Mouse (Mus musculus) hindbrain, embryonic 14.5 days (tissue): ENCODE data around the gene Zfp618. TPM values are rescaled to one million over a fixed set of nuclear protein-coding genes. Genes with fewer than 3 reads are reported as not detected.
A peak's percentile ranks its signal among the peaks of the same experiment; 100 is the strongest.

Experiments
- ATAC-seq: fragments of 200-750 bp; cut with Nextera tagmentation; 2 replicates; pipeline ENCODE4 v1.8.0; 2017; ENCODE audit warnings: moderate number of reproducible peaks, mild to moderate bottlenecking, moderate TSS enrichment, moderate library complexity; ENCODE audit not compliant: low FRiP score
- DNase-seq: peaks from one replicate; pipeline ENCODE4 v3.0.0-alpha.2; 2015; ENCODE audit warnings: low spot score
- H3K27ac ChIP-seq: fragments of 300-500 bp; sonication (generic); 2 replicates; pipeline ENCODE4 v1.5.1; 2014; ENCODE audit warnings: mild to moderate bottlenecking, moderate library complexity
- H3K27me3 ChIP-seq: fragments of 300-500 bp; sonication (generic); 2 replicates; pipeline ENCODE4 v1.6.1; 2014; ENCODE audit warnings: mild to moderate bottlenecking, low read length, mixed read lengths; ENCODE audit not compliant: control insufficient read depth, insufficient read depth
- H3K36me3 ChIP-seq: fragments of 300-500 bp; sonication (generic); replicated peaks from 2 replicates; pipeline ENCODE4 v1.6.1; 2014; ENCODE audit not compliant: control insufficient read depth, insufficient read depth
- H3K4me1 ChIP-seq: fragments of 300-500 bp; sonication (generic); replicated peaks from 2 replicates; pipeline ENCODE4 v1.6.1; 2014; ENCODE audit warnings: antibody characterized with exemption, low read length, mixed read lengths; ENCODE audit not compliant: control insufficient read depth, insufficient read depth
- H3K4me2 ChIP-seq: fragments of 300-500 bp; sonication (generic); replicated peaks from 2 replicates; pipeline ENCODE4 v1.6.1; 2014; ENCODE audit warnings: mild to moderate bottlenecking, moderate library complexity
- H3K4me3 ChIP-seq: fragments of 300-500 bp; sonication (generic); replicated peaks from 2 replicates; pipeline ENCODE4 v1.5.1; 2014; ENCODE audit warnings: mild to moderate bottlenecking, low read length
- H3K9ac ChIP-seq: fragments of 300-500 bp; sonication (generic); 2 replicates; pipeline ENCODE4 v1.6.1; 2014
- H3K9me3 ChIP-seq: fragments of 300-500 bp; sonication (generic); 2 replicates; pipeline ENCODE4 v1.6.1; 2016; ENCODE audit warnings: low read length; ENCODE audit not compliant: control insufficient read depth
- WGBS: fragments of 180-500 bp; shearing (Covaris S2); extraction: QIAGEN DNeasy Blood & Tissue Kit; methylation state at CpG from one replicate; pipeline ENCODE4 v1.1.7; 2014; 5-methylcytosine and 5-hydroxymethylcytosine counted together
- polyA plus RNA-seq: library from polyadenylated mRNA; unstranded; fragments of >200 nt; fragmentation: Nextera tagmentation; extraction: Ambion mirVana; gene quantifications from 2 replicates; pipeline ENCODE4 v1.2.1, GENCODE M21; 2014

Gene Zfp618
- polyA plus RNA-seq, 1 experiment from 2014 or later, result 37.0 TPM

DNA sequence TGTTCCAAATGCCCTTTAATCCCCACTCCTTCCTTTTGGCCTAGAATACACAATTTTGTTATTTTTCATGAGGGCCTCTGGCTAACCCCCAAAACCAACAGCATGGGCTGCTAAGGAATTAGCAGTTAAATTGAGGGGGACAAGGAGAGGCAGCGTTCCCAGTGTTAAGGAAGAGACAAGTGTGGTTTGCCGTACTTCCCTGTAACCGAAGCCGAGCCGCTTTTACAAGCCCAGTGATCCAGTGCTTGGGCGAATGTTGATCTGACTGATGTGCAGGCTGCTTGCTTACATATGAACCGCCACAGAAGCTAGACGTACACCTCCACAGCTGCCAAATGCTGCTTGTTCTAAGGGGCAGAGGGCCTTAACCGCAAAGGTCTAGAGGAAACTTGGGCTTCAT, 99.5 kb downstream of the Zfp618 start:
- no peak overlapping the region for H3K9ac ChIP-seq
- H3K36me3 ChIP-seq, result no peaks in the 10 kb centered on the region
- H3K4me3 ChIP-seq, result no peak overlapping the region
- no peak overlapping the region for H3K27ac ChIP-seq
- DNase-seq (no peak), ATAC-seq (no peak)
- H3K4me1 ChIP-seq, result peaks cover 13% of the 10 kb centered on the region
- no peaks in the 10 kb centered on the region for H3K27me3 ChIP-seq
- 91% methylated on average over 9 of the region's 9 CpGs for WGBS
- no peaks in the 10 kb centered on the region for H3K9me3 ChIP-seq
- H3K4me2 ChIP-seq, result no peak overlapping the region

DNA sequence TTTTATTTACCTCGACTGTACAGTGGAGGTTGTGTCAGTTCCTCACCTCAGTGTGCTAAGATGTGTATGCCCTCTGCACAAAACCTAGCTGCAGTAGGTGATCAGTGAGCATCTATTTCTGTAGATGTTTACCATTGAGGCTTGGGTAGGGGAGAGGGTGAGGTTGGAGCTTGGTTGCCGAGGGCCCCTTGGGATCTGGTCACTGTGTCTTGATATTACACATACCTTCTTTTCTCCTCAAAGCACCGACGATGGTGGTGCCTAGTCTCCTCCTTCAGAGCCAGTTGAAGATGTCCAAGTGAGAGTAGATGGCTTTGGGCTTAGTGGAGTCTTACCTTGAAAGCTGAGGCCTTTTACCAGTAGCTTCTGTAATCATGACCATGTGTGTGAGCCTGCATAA, 101.4 kb downstream of the Zfp618 start:
- no peaks in the 10 kb centered on the region for H3K27me3 ChIP-seq
- no peak for DNase-seq
- no peak overlapping the region for H3K4me3 ChIP-seq
- H3K4me2 ChIP-seq, result no peak overlapping the region
- H3K4me1 ChIP-seq, result no peaks in the 10 kb centered on the region
- H3K27ac ChIP-seq, result no peak overlapping the region
- no peak for ATAC-seq
- H3K9me3 ChIP-seq, result no peaks in the 10 kb centered on the region
- 87% methylated on average over 4 of the region's 4 CpGs for WGBS
- no peaks in the 10 kb centered on the region for H3K36me3 ChIP-seq
- H3K9ac ChIP-seq, result no peak overlapping the region

DNA sequence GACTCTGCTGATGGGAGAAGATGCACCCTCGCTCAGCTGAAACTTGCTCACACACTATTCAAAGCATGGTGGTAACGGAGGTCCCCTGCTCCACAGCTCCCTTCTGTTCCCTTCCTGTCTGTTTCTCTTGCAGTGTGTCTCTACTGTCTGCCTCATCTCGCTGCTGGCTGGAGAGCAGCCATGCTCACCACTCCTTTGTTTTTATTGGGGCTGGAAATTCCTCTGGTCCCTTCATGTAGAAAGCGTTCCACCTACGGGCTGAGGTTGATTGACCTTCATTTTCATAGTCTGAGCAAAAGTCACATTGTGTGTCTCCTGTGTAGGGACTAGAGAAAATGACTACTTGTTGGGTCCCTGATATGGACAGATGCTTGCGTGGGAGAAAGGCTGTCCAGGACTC, 102.4 kb downstream of the Zfp618 start:
- no peak for ATAC-seq
- Histone ChIP-seq H3K4me2 (no peak overlapping the region), H3K36me3 (no peaks in the 10 kb centered on the region), H3K9me3 (no peaks in the 10 kb centered on the region), H3K27me3 (no peaks in the 10 kb centered on the region), H3K4me3 (no peak overlapping the region), H3K27ac (no peak overlapping the region), H3K9ac (no peak overlapping the region), H3K4me1 (no peaks in the 10 kb centered on the region)
- DNase-seq, result no peak
- WGBS, result 79% methylated on average over 6 of the region's 6 CpGs

DNA sequence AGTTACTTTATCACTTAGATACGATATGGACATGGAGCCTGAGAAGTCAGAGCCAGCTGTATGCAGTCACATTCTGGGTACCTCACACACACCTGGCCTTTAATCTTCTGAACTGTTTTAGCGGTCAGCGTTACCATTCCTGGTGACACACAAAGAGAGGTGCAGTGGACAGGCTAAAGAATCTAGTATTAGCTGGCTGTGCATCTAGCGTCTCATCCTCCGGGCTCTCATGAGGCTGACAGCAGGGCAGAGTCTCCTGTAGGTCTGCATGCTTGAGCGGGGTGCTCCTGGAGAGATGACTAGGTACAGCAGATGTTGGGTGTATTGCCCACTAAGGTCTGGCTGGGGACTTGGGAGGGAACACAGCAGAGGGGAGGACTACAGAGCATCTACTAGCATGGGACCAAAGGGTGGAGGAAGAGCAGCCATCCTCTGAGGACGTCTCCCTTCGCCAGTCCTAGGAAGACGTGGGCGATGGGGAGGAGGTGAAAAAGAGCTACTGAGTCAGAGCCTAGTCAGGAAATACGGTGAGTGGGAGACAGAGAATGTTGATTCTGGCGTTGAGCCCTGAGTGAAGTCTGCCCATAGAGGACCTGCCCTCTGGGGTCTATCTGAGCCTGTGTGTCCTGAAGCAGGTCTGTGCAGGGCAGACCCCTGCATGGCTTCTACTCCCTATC, 103.3 kb downstream of the Zfp618 start:
- no peak overlapping the region for H3K4me3 ChIP-seq
- no peak overlapping the region for H3K27ac ChIP-seq
- H3K36me3 ChIP-seq, result no peaks in the 10 kb centered on the region
- H3K9ac ChIP-seq, result no peak overlapping the region
- no peak for ATAC-seq
- no peak for DNase-seq
- H3K9me3 ChIP-seq, result no peaks in the 10 kb centered on the region
- H3K27me3 ChIP-seq, result no peaks in the 10 kb centered on the region
- H3K4me1 ChIP-seq, result no peaks in the 10 kb centered on the region
- H3K4me2 ChIP-seq, result no peak overlapping the region
- WGBS, result 92% methylated on average over 12 of the region's 12 CpGs

DNA sequence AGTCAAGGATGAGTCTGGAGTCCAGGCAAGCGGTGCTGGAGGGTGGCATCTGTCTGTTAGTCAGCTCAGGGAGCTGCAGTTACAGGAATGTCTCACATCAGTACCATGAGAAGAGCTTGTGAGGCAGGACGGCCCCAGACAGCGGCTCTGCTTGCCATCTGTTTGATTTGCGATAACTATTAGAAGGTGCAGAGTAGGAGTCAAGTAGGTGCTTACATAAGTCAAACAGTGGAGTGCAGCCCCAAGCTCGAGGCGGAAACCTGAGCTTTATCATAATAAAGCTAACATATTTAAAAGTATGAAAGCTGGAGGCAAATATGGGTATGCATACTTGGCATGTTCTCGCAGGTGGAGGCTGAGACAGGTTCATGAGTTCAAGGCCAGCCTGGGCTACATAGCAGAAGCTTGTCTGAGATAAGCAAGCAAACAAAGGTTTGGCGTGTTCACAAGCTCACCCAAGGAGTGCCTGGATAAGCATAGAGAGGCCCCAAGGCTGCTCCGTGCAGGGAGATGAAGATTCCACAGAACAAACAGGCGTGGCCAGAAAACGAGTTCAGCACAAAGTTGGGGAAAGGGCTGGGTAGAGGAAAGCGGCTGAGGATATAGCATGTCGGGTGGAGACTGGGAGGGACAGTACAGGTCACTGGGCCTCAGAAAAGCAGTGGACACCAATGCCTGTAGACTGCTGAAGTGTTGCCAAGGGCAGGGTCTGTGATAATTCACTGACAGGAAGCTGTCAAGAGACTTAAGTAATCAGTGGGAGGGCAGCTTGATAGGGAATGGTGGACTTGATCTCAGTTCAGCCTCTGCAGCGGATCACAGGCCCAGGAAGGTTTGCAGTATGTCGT, 106.3 kb downstream of the Zfp618 start:
- Histone ChIP-seq H3K9me3 (no peaks in the 10 kb centered on the region), H3K36me3 (no peaks in the 10 kb centered on the region), H3K27me3 (no peaks in the 10 kb centered on the region), H3K4me2 (no peak overlapping the region), H3K4me3 (no peak overlapping the region), H3K4me1 (no peaks in the 10 kb centered on the region), H3K9ac (no peak overlapping the region), H3K27ac (no peak overlapping the region)
- DNase-seq (no peak), ATAC-seq (no peak)
- 88% methylated on average over 15 of the region's 15 CpGs for WGBS

DNA sequence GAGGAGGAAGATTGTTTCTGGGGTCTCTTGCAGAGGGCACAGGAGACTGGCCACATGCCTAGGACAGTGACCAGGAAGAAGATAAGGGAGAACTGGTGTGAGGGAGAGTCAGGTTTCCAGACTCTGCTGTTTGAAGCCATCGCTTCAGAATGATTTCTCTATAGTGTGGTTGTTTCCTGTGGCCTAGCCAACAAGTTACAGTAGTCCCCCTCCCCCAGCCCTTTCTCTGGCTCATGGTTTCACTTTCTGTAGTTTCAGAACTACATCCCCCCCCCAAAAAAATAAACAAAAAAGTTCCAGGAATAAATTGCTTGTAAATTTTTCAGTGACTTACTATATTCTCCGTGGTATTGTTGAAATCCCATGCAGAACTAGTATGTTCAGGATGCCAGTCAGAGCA, 107.8 kb downstream of the Zfp618 start:
- no peak for ATAC-seq
- 95% methylated on average over 2 of the region's 2 CpGs for WGBS

DNA sequence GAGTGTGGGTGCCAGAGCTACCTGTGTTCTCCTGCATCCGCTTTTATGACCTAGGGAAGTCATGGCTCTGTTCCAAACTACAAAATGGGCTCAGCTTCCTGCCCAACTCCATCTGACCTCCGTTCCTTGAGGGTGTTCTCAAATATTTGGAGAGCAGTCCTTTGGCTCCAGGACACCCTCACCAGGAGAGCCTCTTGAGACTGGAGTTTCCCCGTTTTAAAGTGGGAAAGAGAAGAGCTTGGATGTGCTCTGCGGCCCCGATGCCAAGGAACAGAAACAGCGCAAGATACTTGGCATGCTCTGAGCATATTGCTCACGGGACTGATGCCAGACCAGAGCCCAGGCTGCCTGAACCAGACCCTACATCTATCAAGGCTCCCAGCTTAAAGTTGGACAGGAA, 113.8 kb downstream of the Zfp618 start:
- no peak overlapping the region for H3K4me3 ChIP-seq
- H3K27ac ChIP-seq, result no peak overlapping the region
- WGBS, result 84% methylated on average over 7 of the region's 7 CpGs
- 0 out of 2 replicates have a peak, but pooled peaks cover 3% of the 10 kb centered on the region for H3K9me3 ChIP-seq
- H3K4me2 ChIP-seq, result no peak overlapping the region
- no peaks in the 10 kb centered on the region for H3K27me3 ChIP-seq
- ATAC-seq, result no peak
- no peak for DNase-seq
- no peak overlapping the region for H3K9ac ChIP-seq
- no peaks in the 10 kb centered on the region for H3K4me1 ChIP-seq
- H3K36me3 ChIP-seq, result peaks cover 57% of the 10 kb centered on the region

More for the DNA sequence above, 107.8 kb downstream of the Zfp618 start:
- Histone ChIP-seq H3K27me3 (no peaks in the 10 kb centered on the region), H3K9ac (no peak overlapping the region), H3K4me2 (no peak overlapping the region), H3K4me1 (no peaks in the 10 kb centered on the region), H3K9me3 (0 out of 2 replicates have a peak, but pooled peaks cover 3% of the 10 kb centered on the region), H3K4me3 (no peak overlapping the region), H3K27ac (no peak overlapping the region), H3K36me3 (peaks cover 13% of the 10 kb centered on the region; the same call in 1 of the 2 replicates)
- no peak for DNase-seq

DNA sequence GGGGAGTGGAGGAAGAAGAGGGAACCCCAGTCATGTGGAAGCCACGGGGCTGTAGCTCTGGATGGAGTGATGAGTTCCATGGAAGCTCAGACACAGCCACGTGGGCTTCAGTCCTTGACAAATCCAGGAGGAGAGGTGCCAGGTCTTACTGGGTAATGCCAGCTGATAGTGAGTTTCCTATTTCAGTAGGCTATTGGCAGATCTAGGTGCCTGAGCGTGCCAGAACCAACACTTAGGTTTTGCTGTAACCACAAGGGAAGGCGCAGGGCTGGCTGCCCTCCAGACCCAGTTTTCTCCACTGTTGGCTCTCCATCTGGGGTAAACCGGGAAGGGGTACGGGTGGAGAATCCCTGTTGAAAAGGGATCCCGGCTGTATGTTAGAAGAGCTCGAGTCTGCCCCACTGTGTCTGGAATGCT, 119.1 kb downstream of the Zfp618 start:
- Histone ChIP-seq H3K4me3 (no peak overlapping the region), H3K9me3 (no peaks in the 10 kb centered on the region), H3K4me1 (no peaks in the 10 kb centered on the region), H3K36me3 (peaks cover 66% of the 10 kb centered on the region), H3K27ac (peak overlapping the region; percentile 57; the same call in 1 of the 2 replicates), H3K27me3 (no peaks in the 10 kb centered on the region), H3K4me2 (no peak overlapping the region), H3K9ac (no peak overlapping the region)
- ATAC-seq (no peak), DNase-seq (peak; percentile 26)
- 71% methylated on average over 8 of the region's 8 CpGs for WGBS

DNA sequence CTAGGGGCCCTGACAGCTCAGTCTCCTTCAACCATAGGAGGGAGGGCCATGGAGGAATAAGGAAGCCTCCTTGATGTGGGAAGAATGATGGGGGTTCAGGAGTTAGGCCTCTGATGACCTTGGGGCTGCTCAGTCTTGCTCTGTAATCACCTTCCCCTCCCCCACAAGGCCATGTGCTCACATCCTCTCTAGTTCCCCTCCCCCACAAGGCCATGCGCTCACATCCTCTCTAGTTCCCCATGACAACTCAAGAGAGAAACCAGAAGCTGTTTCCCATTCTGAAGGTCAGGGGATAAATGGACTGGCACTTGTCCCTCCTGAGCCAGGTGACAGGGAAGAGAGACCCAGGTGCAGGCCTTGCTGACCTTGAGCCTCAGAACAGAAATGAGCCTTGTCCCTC, 124.1 kb downstream of the Zfp618 start:
- WGBS, result 100% methylated on average over 1 of the region's 1 CpGs
- no peak; the same call in 1 of the 2 replicates for ATAC-seq
- no peak for DNase-seq

More for the DNA sequence above, 124.1 kb downstream of the Zfp618 start:
- H3K27me3 ChIP-seq, result no peaks in the 10 kb centered on the region
- peaks cover 41% of the 10 kb centered on the region for H3K36me3 ChIP-seq
- H3K4me3 ChIP-seq, result no peak overlapping the region
- H3K4me2 ChIP-seq, result no peak overlapping the region
- no peaks in the 10 kb centered on the region for H3K9me3 ChIP-seq
- H3K4me1 ChIP-seq, result no peaks in the 10 kb centered on the region
- no peak overlapping the region for H3K9ac ChIP-seq
- no peak overlapping the region for H3K27ac ChIP-seq
